Mouse (Mus musculus) forelimb bud, embryonic 11.5 days (tissue): Measurements from ENCODE around the gene Adamts20.

Source experiments
- DNase-seq: peaks from one replicate; pipeline ENCODE4 v3.0.0-alpha.2; 2012; ENCODE audit warnings: low read depth, low spot score

Gene Adamts20

GRCm38 (mm10) chr15:94344317-94344716 is 120.9 kb downstream of the Adamts20 start:
- DNase-seq = no peak

- DNase-seq = peak; percentile 73
Observed at GRCm38 (mm10) chr15:94342365-94342764, 122.9 kb downstream of the Adamts20 start.

- no peak for DNase-seq
Observed at GRCm38 (mm10) chr15:94339011-94339410, 126.2 kb downstream of the Adamts20 start.

- no peak for DNase-seq
Observed at GRCm38 (mm10) chr15:94334586-94334985, 130.6 kb downstream of the Adamts20 start.

- DNase-seq = no peak
Observed at GRCm38 (mm10) chr15:94326626-94327025, 138.6 kb downstream of the Adamts20 start.

GRCm38 (mm10) chr15:94325509-94326181 is 139.6 kb downstream of the Adamts20 start:
- no peak for DNase-seq

GRCm38 (mm10) chr15:94316171-94316570 is 149.0 kb downstream of the Adamts20 start:
- DNase-seq = no peak

- DNase-seq = no peak
Observed at GRCm38 (mm10) chr15:94309689-94310088, 155.5 kb downstream of the Adamts20 start.

GRCm38 (mm10) chr15:94307888-94308287 is 157.3 kb downstream of the Adamts20 start:
- no peak for DNase-seq

GRCm38 (mm10) chr15:94303151-94303550 is 162.1 kb downstream of the Adamts20 start:
- DNase-seq = no peak

GRCm38 (mm10) chr15:94294084-94294483 is 171.1 kb downstream of the Adamts20 start:
- DNase-seq = no peak

- no peak for DNase-seq
Observed at GRCm38 (mm10) chr15:94288015-94288414, 177.2 kb downstream of the Adamts20 start.

- no peak for DNase-seq
Observed at GRCm38 (mm10) chr15:94287495-94287894, 177.7 kb downstream of the Adamts20 start.

- no peak for DNase-seq
Observed at GRCm38 (mm10) chr15:94276418-94276817, 188.8 kb downstream of the Adamts20 start.

GRCm38 (mm10) chr15:94265630-94266029 is 199.6 kb downstream of the Adamts20 start:
- DNase-seq = peak; percentile 82

- no peak for DNase-seq
Observed at GRCm38 (mm10) chr15:94264497-94264879, 200.7 kb downstream of the Adamts20 start.

- no peak for DNase-seq
Observed at GRCm38 (mm10) chr15:94263866-94264496, 201.2 kb downstream of the Adamts20 start.

- no peak for DNase-seq
Observed at GRCm38 (mm10) chr15:94263241-94263640, 202.0 kb downstream of the Adamts20 start.

GRCm38 (mm10) chr15:94259497-94259896 is 205.7 kb downstream of the Adamts20 start:
- DNase-seq = no peak

- no peak for DNase-seq
Observed at GRCm38 (mm10) chr15:94255538-94255937, 209.7 kb downstream of the Adamts20 start.

- DNase-seq = no peak
Observed at GRCm38 (mm10) chr15:94254861-94255516, 210.2 kb downstream of the Adamts20 start.

- no peak for DNase-seq
Observed at GRCm38 (mm10) chr15:94254091-94254860, 210.9 kb downstream of the Adamts20 start.
